Mouse (Mus musculus) stomach, embryonic 16.5 days (tissue): Measurements from ENCODE around the gene Cxcr6. TPM values are rescaled to one million over a fixed set of nuclear protein-coding genes. Genes with fewer than 3 reads are reported as not detected.

Experiments used
- ATAC-seq: fragments of 200-750 bp; cut with Nextera tagmentation; 2 replicates; pipeline ENCODE4 v1.8.0; 2017; ENCODE audit warnings: moderate number of reproducible peaks, moderate TSS enrichment; ENCODE audit not compliant: insufficient read depth, low FRiP score
- H3K27ac ChIP-seq: fragments of 300-500 bp; sonication (generic); 2 replicates; pipeline ENCODE4 v1.5.1; 2014; ENCODE audit warnings: low read length
- H3K27me3 ChIP-seq: fragments of 300-500 bp; sonication (generic); 2 replicates; pipeline ENCODE4 v1.6.1; 2014; ENCODE audit warnings: low read length, control low read depth, mixed read lengths; ENCODE audit not compliant: control insufficient read depth, insufficient read depth
- H3K36me3 ChIP-seq: fragments of 300-500 bp; sonication (generic); 2 replicates; pipeline ENCODE4 v1.6.1; 2014; ENCODE audit warnings: low read length; ENCODE audit not compliant: control insufficient read depth, insufficient read depth
- H3K4me1 ChIP-seq: fragments of 300-500 bp; sonication (generic); 2 replicates; pipeline ENCODE4 v1.6.1; 2014; ENCODE audit warnings: low read length, control low read depth, mixed read lengths; ENCODE audit not compliant: control insufficient read depth, insufficient read depth
- H3K4me2 ChIP-seq: fragments of 300-500 bp; sonication (generic); 2 replicates; pipeline ENCODE4 v1.6.1; 2014; ENCODE audit warnings: low read depth, low read length, mixed read lengths
- H3K4me3 ChIP-seq: fragments of 300-500 bp; sonication (generic); replicated peaks from 2 replicates; pipeline ENCODE4 v1.5.1; 2014; ENCODE audit warnings: mild to moderate bottlenecking, low read length
- H3K9ac ChIP-seq: fragments of 300-500 bp; sonication (generic); 2 replicates; pipeline ENCODE4 v1.6.1; 2014; ENCODE audit warnings: low read length
- H3K9me3 ChIP-seq: fragments of 300-500 bp; sonication (generic); replicated peaks from 2 replicates; pipeline ENCODE4 v1.6.1; 2016; ENCODE audit warnings: low read length, control low read depth; ENCODE audit not compliant: control insufficient read depth
- WGBS: fragments of 180-500 bp; shearing (Covaris S2); extraction: QIAGEN DNeasy Blood & Tissue Kit; methylation state at CpG from one replicate; pipeline ENCODE4 v1.1.7; 2014; 5-methylcytosine and 5-hydroxymethylcytosine counted together
- polyA plus RNA-seq: library from polyadenylated mRNA; unstranded; fragments of >200 nt; fragmentation: Nextera tagmentation; extraction: Ambion mirVana; gene quantifications from 2 replicates; pipeline ENCODE4 v1.2.1, GENCODE M21; 2015

Gene Cxcr6
- polyA plus RNA-seq, 1 experiment from 2014 or later, result 1.0 TPM

GRCm38 (mm10) chr9:123844468-123844867 lies 38.2 kb downstream of the Cxcr6 start:
- 86% methylated on average over 3 of the region's 3 CpGs for WGBS
- no peaks in the 10 kb centered on the region for H3K9me3 ChIP-seq
- H3K27ac ChIP-seq, result no peak overlapping the region
- H3K4me3 ChIP-seq, result no peak overlapping the region
- H3K4me2 ChIP-seq, result no peak overlapping the region
- H3K27me3 ChIP-seq, result no peaks in the 10 kb centered on the region
- H3K36me3 ChIP-seq, result no peaks in the 10 kb centered on the region
- H3K4me1 ChIP-seq, result peaks cover 3% of the 10 kb centered on the region; the same call in 1 of the 2 replicates
- H3K9ac ChIP-seq, result no peak overlapping the region
- ATAC-seq, result no peak

- Histone ChIP-seq H3K9me3 (no peaks in the 10 kb centered on the region), H3K4me3 (no peak overlapping the region), H3K27me3 (no peaks in the 10 kb centered on the region), H3K4me1 (peaks cover 5% of the 10 kb centered on the region; the same call in 1 of the 2 replicates), H3K9ac (no peak overlapping the region), H3K4me2 (no peak overlapping the region), H3K36me3 (no peaks in the 10 kb centered on the region), H3K27ac (no peak overlapping the region; the same call in 1 of the 2 replicates)
- ATAC-seq, result 0 out of 2 replicates have a peak, but pooled peaks have one; percentile 44
- WGBS, result 38% methylated on average over 3 of the region's 3 CpGs
These were observed 38.8 kb downstream of the Cxcr6 start for GRCm38 (mm10) chr9:123845120-123845519.

DNA sequence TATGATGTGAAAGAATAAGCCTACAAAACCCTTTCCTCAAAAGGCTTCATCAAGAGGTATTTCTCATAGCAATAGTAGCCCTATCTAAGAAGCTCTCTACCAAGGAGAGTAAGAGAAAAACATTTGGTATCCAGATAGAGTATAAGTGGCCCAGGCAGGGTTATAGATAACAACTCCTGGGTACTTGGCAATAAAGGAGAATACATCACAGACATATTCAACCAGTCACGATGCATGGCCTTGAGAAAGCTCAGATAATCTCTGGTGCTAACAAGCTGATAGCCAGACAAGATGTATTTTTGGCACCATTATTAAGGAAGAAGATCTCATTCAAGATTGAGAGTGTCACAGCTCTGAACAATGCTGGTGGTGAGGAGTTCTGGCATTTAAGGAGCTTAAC lies 40.2 kb downstream of the Cxcr6 start:
- Histone ChIP-seq H3K9me3 (no peaks in the 10 kb centered on the region), H3K4me2 (no peak overlapping the region), H3K27me3 (no peaks in the 10 kb centered on the region), H3K9ac (no peak overlapping the region), H3K27ac (no peak overlapping the region), H3K4me3 (no peak overlapping the region), H3K4me1 (peaks cover 11% of the 10 kb centered on the region; the same call in 1 of the 2 replicates), H3K36me3 (no peaks in the 10 kb centered on the region)
- WGBS, result 78% methylated on average over 1 of the region's 1 CpGs
- ATAC-seq, result no peak

DNA sequence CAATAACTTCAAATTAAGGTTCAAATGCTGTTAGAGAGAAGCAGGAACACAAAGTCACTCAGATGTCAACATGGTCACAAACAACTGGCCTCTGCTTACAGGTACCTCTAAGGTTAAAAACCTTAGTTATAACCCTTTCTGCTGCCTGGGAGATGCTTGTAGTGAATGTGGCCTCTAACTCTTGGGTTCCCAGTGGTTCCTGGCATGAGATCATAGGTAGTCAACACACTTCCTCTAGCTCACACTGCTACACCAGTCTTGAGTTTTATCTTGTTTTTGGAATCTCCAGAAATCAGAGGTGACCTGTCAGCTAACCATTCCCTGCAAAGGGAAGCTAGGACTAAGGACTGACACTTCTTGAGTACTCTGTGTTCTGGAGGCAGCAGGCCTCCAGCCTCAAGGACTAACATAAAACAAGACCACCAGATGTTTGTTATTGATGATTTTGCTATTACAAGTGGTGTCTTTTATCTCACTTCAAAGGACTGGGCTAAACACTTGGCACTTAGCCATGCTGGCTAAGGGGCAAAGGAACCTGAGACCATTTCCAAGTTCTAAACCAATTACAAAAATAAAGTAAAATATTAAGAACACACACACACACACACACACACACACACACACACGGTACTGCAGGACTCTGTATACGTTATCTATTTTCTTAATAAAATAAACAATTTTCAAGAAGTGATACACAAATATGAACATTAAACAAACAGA lies 43.9 kb downstream of the Cxcr6 start:
- H3K4me3 ChIP-seq, result no peak overlapping the region
- no peak overlapping the region for H3K27ac ChIP-seq
- WGBS, result 50% methylated on average over 2 of the region's 2 CpGs
- H3K9ac ChIP-seq, result no peak overlapping the region
- no peaks in the 10 kb centered on the region for H3K27me3 ChIP-seq
- ATAC-seq, result no peak
- H3K36me3 ChIP-seq, result no peaks in the 10 kb centered on the region
- H3K4me2 ChIP-seq, result peak overlapping the region; percentile 78; the same call in 1 of the 2 replicates
- peaks cover 14% of the 10 kb centered on the region for H3K4me1 ChIP-seq
- H3K9me3 ChIP-seq, result no peaks in the 10 kb centered on the region

- WGBS, result 9% methylated on average over 2 of the region's 2 CpGs
- peak overlapping the region; percentile 93 for H3K9ac ChIP-seq
- peak overlapping the region; percentile 97 for H3K27ac ChIP-seq
- H3K27me3 ChIP-seq, result no peaks in the 10 kb centered on the region
- H3K9me3 ChIP-seq, result no peaks in the 10 kb centered on the region
- H3K4me1 ChIP-seq, result peaks cover 11% of the 10 kb centered on the region
- peak overlapping the region; percentile 78 for H3K4me2 ChIP-seq
- H3K36me3 ChIP-seq, result no peaks in the 10 kb centered on the region
- ATAC-seq, result no peak
- H3K4me3 ChIP-seq, result peak overlapping the region; percentile 88
These were observed 44.4 kb downstream of the Cxcr6 start for GRCm38 (mm10) chr9:123850705-123851061.

DNA sequence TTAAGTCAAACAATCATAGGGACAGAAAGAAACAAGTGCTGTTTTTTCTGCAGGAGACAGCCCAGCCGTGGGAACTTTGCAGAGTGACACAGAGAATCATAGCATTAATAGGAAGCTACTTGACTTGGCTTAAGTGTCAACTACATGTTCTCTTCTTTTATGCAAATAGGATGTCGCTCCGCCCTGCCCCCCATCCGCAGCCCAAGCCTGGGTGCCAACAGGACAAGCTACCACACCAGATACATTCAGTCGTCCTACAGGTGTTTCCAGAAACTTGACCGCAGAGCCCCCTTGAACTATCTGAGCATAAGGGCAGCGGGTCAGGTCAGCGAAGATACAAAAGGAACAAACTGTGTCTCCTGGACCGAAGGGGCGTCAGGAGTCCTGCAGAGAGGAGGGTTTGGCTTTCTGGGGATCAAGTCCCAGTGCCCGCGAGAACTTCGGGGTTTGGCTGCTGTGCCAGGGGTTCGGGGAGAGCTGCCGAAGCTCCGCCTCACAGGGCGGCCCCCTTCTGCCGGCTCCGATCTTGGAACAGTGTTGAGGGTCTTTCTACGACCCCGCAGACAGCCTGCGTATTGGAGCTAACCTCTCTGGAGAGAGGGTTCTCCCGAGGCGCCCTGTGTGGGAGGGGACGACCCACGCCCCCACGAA lies 44.9 kb downstream of the Cxcr6 start:
- Histone ChIP-seq H3K27me3 (no peaks in the 10 kb centered on the region), H3K4me1 (peaks cover 11% of the 10 kb centered on the region), H3K9me3 (no peaks in the 10 kb centered on the region), H3K4me3 (peak overlapping the region; percentile 88), H3K36me3 (no peaks in the 10 kb centered on the region), H3K9ac (peak overlapping the region; percentile 93), H3K4me2 (peak overlapping the region; percentile 78), H3K27ac (peak overlapping the region; percentile 97)
- peak; percentile 79 for ATAC-seq
- under 1% methylated on average over 27 of the region's 27 CpGs for WGBS

DNA sequence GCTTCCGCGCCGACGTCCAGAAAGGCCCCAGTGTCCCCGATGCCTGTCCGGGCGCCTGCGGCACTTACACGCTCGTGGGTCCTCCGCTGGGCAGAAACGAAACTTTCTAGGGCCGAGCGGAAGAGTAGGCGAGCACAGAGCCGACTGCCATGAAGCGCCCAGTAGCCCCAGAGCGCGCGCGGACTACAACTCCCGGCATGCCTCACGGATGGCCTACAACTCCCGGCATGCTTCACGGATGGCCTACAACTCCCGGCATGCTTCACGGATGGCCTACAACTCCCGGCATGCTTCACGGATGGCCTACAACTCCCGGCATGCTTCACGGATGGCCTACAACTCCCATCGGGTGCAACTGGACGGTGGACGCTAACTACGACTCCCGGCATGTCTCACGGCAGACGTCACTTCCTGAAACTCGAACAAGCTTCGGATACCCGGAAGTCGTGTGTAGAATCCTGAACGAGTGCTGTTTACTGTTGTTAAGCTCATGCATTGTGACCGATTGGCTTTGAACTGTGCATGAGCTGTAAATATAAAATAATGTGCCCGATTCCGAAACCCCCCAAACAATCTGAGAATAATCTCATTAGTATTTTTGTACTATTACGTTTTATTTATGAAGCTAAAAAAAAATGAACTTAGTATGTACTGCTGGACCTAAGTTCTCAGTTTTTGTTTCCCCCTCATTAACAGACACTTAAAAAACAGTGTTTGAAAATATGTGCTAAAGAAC lies 45.6 kb downstream of the Cxcr6 start, which contains the start of gene Fyco1:
TSS of gene Fyco1 (minus strand) at position 187 of the 736 bp plus-strand sequence.
- peak within 1 kb of the TSS; percentile 93 for H3K9ac ChIP-seq
- H3K27me3 ChIP-seq, result no peaks in the 10 kb centered on the region
- H3K27ac ChIP-seq, result peak within 1 kb of the TSS; percentile 97
- WGBS, result under 1% methylated on average over 47 of the region's 47 CpGs
- peak; percentile 96 for ATAC-seq
- H3K4me2 ChIP-seq, result peak within 1 kb of the TSS; percentile 78
- H3K36me3 ChIP-seq, result no peaks in the 10 kb centered on the region
- peaks cover 11% of the 10 kb centered on the region for H3K4me1 ChIP-seq
- H3K9me3 ChIP-seq, result no peaks in the 10 kb centered on the region
- peak within 1 kb of the TSS; percentile 88 for H3K4me3 ChIP-seq

DNA sequence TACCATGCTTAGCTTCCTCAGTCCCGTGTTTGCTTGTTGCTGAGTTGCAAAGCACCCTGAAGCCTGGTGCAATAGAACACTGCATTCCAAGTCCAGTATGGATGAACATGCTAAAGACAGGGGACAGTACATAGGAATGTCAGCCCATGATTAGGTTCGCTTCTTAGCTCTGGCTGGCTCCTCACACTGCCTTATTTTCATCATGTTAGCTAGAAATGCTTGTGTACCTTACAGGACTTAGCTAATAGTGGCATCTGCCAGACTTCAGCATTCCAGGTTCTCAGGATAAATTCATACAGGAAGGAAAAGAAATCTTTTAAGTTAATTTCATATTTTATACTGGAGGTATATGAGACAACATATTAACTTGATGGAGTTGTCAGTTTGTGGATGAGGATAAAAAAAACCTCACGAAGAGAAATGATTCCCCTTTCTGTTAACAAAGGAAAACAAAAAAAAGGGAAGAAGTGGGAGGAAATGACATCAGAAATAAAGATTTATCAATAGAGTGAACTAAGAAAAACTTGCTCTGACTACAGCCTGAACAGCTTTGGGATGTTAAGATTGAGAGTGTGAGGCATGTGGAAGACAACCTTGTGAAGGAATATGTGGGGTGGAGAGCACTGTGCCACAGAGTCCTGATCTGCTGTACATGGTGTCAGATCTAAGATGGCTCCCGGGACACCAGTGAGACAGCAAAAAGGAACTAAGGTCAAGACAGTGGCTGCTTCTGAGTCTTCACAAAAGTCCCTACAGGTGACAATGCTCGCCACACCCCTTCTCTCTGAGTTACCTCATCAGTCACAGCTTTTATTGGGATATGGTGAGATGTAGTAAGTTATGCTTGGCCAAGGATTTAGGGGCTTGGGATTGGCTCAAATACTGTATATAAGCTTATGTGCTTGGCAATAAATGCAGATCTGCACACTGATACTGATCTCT lies 46.4 kb downstream of the Cxcr6 start:
- 60% methylated on average over 5 of the region's 5 CpGs for WGBS
- H3K27me3 ChIP-seq, result no peaks in the 10 kb centered on the region
- peak overlapping the region; percentile 47 for H3K4me3 ChIP-seq
- no peak overlapping the region for H3K27ac ChIP-seq
- no peaks in the 10 kb centered on the region for H3K36me3 ChIP-seq
- no peaks in the 10 kb centered on the region for H3K9me3 ChIP-seq
- no peak for ATAC-seq
- H3K4me1 ChIP-seq, result peaks cover 11% of the 10 kb centered on the region
- peak overlapping the region; percentile 68 for H3K4me2 ChIP-seq
- H3K9ac ChIP-seq, result peak overlapping the region; percentile 45; the same call in 1 of the 2 replicates
